Mouse (Mus musculus) lung, postnatal 0 days (tissue): ENCODE results near the gene Slc22a8.

Experiments used
- CTCF ChIP-seq: IDR thresholded peaks from 2 replicates; pipeline ENCODE4 v1.5.1; 2016; ENCODE audit warnings: antibody characterized with exemption, mild to moderate bottlenecking
- EP300 ChIP-seq: IDR thresholded peaks from 2 replicates; pipeline ENCODE4 v1.6.1; 2016; ENCODE audit warnings: antibody characterized with exemption, mild to moderate bottlenecking, control low read depth

- TF ChIP-seq EP300 (no peak), CTCF (no peak)
Measured at GRCm38 (mm10) chr19:8602914-8603313, 11.9 kb downstream of the Slc22a8 start.
